Mouse (Mus musculus): ENCODE results near the gene Dnm3.

The Dnm3 gene

GRCm38 (mm10) chr1:162253971-162254641 lies 223.7 kb downstream of the Dnm3 start:
- DNase-seq (ENCODE audit: low read depth, low spot score), result no peak

- DNase-seq (ENCODE audit: low read depth, low spot score), result no peak
These were observed 225.0 kb downstream of the Dnm3 start for GRCm38 (mm10) chr1:162252869-162253268.

GRCm38 (mm10) chr1:162247216-162247615 lies 230.6 kb downstream of the Dnm3 start:
- no peak for DNase-seq (ENCODE audit: low read depth, low spot score)

GRCm38 (mm10) chr1:162243651-162243990 lies 234.2 kb downstream of the Dnm3 start:
- DNase-seq (ENCODE audit: low read depth, low spot score), result no peak

GRCm38 (mm10) chr1:162242980-162243650 lies 234.7 kb downstream of the Dnm3 start:
- DNase-seq (ENCODE audit: low read depth, low spot score), result no peak

GRCm38 (mm10) chr1:162240720-162241119 lies 237.1 kb downstream of the Dnm3 start:
- no peak for DNase-seq (ENCODE audit: low read depth, low spot score)

GRCm38 (mm10) chr1:162238646-162239045 lies 239.2 kb downstream of the Dnm3 start:
- DNase-seq (ENCODE audit: low read depth, low spot score), result no peak

GRCm38 (mm10) chr1:162236624-162237159 lies 241.1 kb downstream of the Dnm3 start:
- DNase-seq (ENCODE audit: low read depth, low spot score), result no peak

GRCm38 (mm10) chr1:162225621-162226147 lies 252.2 kb downstream of the Dnm3 start:
- no peak for DNase-seq (ENCODE audit: low read depth, low spot score)

- peak; percentile 4 for DNase-seq (ENCODE audit: low read depth, low spot score)
These were observed 252.8 kb downstream of the Dnm3 start for GRCm38 (mm10) chr1:162224817-162225605.

- no peak for DNase-seq (ENCODE audit: low read depth, low spot score)
These were observed 253.8 kb downstream of the Dnm3 start for GRCm38 (mm10) chr1:162224061-162224460.

- DNase-seq (ENCODE audit: low read depth, low spot score), result no peak
These were observed 254.4 kb downstream of the Dnm3 start for GRCm38 (mm10) chr1:162223258-162223940.

- no peak for DNase-seq (ENCODE audit: low read depth, low spot score)
These were observed 255.5 kb downstream of the Dnm3 start for GRCm38 (mm10) chr1:162222353-162222752.

- no peak for DNase-seq (ENCODE audit: low read depth, low spot score)
These were observed 256.0 kb downstream of the Dnm3 start for GRCm38 (mm10) chr1:162221801-162222301.

- DNase-seq (ENCODE audit: low read depth, low spot score), result no peak
These were observed 256.9 kb downstream of the Dnm3 start for GRCm38 (mm10) chr1:162220891-162221290.

- DNase-seq (ENCODE audit: low read depth, low spot score), result no peak
These were observed 258.1 kb downstream of the Dnm3 start for GRCm38 (mm10) chr1:162219781-162220180.

GRCm38 (mm10) chr1:162218530-162219180 lies 259.2 kb downstream of the Dnm3 start:
- no peak for DNase-seq (ENCODE audit: low read depth, low spot score)

- no peak for DNase-seq (ENCODE audit: low read depth, low spot score)
These were observed 260.4 kb downstream of the Dnm3 start for GRCm38 (mm10) chr1:162217340-162217974.

- no peak for DNase-seq (ENCODE audit: low read depth, low spot score)
These were observed 261.2 kb downstream of the Dnm3 start for GRCm38 (mm10) chr1:162216656-162217055.

GRCm38 (mm10) chr1:162215743-162216142 lies 262.1 kb downstream of the Dnm3 start:
- no peak for DNase-seq (ENCODE audit: low read depth, low spot score)
